Mouse (Mus musculus): ENCODE results near the gene Plagl1.

The Plagl1 gene

DNA sequence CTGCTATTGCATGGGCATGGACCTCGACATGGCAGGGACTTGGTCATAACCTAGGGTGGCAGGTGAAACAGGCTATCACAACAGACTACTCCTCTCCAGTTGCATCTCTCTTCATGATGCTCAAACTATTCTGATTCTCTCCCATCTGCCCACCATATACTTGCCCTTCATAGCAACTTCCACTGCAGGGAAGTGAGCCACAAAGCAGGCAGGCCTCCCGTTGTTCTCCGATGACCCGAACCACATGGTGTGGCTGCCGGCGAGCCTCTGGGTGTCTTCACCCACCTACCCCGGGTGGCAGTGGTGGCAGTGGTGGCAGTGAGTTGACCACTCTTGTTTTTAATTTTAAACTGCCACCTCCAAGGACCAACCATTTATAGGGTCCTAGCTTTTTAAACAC is 75.4 kb downstream of the Plagl1 start:
- no peak for DNase-seq

- DNase-seq: no peak
Observed at GRCm38 (mm10) chr10:13137906-13138305, 77.6 kb downstream of the Plagl1 start.

DNA sequence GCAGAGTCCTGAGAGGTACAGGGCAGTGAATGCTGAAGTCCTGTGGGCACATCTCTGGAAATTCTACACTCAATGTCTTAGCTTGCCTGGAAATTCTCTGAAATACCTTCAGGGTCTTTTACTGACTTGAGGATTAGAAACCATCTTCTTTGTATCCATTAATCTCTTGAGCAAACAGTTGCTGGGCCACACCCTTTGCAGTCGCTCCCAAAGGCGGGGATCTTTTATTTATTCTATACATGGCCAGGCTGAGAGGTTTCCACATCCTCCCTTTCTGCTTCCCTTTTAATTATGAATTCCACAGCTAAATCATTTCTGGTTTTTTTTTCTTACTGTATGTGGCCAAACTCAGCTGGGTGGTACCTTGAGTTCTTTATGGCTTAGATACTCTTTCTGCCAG is 80.1 kb downstream of the Plagl1 start:
- DNase-seq: no peak

DNA sequence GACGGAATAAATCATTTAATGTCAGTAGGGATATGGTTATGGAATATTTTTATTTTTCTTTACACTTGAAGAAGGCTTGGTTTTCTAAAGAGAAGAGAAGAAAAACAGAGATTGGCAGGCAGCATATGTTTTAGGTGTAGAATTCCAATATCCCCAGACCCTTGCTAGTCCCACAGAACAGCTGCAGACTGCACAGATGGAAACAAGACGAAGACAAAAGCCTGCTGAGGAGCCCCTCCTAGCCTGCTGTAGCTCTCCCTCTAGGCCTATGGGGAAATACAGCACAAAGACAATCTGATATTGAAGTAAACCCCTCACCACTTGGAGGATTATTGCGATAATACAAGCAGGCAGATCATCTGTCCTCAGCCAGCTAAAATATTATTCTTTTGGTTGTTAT is 90.1 kb downstream of the Plagl1 start:
- no peak for DNase-seq

GRCm38 (mm10) chr10:13151353-13151752 is 91.0 kb downstream of the Plagl1 start:
- DNase-seq: peak; percentile 29

GRCm38 (mm10) chr10:13152811-13153364 is 92.6 kb downstream of the Plagl1 start:
- DNase-seq: no peak

- DNase-seq: no peak
Observed at GRCm38 (mm10) chr10:13155377-13155776, 95.1 kb downstream of the Plagl1 start.

- DNase-seq: no peak
Observed at GRCm38 (mm10) chr10:13160913-13161312, 100.6 kb downstream of the Plagl1 start.

DNA sequence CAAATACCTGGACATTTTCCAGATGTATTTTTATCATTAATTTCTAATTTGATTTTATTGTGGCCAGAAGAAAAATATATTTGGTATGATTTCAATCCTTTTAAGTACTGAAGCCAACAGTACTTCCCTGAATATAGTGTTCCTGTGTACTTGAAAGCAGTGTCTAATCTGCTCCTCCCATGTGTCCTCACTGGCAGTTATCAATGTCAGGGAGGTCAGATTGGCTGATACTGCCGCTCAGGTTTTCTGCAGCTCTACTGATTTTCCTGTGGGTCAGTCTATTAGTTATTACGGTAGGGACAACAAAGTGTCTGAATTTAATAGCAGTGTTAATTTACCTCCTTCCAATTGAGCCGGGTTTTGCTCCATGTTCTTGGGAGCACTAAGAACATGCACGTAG is 101.7 kb downstream of the Plagl1 start:
- DNase-seq: no peak

- no peak for DNase-seq
Observed at GRCm38 (mm10) chr10:13168461-13168860, 108.2 kb downstream of the Plagl1 start.

- DNase-seq: no peak
Observed at GRCm38 (mm10) chr10:13170739-13171448, 110.6 kb downstream of the Plagl1 start.

DNA sequence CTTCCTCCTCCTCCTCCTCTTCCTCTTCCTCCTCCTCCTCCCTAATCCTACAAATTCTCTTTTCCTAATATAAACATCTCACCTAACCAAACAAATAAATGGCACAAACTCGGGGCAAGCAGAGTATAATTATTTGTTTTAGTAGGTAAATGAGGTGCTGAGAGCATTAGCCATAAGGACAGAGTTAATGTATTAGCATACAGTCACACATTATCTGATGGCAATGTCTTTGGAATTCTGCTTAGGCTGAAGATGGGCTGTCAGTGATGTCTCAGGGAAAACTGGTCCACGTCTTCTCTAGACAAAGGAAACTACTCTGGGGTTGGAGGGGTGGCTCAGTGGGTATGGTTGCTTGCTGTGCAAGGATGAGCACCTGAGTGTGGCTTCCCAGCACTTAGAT is 111.2 kb downstream of the Plagl1 start:
- no peak for DNase-seq

DNA sequence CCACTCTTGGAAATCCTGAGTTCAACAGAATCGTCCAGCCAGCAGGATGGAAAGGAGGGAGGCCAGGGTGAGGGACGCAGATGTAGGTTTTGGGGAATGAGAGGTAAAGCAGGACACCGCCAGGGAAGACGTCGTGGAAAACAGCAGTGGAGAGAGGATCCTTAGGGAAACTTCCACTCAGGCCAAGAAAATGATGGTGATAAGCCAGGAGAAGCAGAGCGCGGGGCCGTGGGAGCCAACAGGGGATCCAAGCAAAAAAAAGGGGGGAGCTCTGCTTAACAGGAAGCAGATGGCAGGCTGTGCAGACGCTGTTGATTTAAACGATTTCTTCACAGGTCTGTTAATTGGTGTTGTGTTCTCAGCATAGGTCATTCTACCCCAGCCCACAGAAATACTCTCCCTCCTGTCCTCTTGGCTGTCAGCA is 112.5 kb downstream of the Plagl1 start:
- no peak for DNase-seq

GRCm38 (mm10) chr10:13175866-13176265 is 115.6 kb downstream of the Plagl1 start:
- no peak for DNase-seq

DNA sequence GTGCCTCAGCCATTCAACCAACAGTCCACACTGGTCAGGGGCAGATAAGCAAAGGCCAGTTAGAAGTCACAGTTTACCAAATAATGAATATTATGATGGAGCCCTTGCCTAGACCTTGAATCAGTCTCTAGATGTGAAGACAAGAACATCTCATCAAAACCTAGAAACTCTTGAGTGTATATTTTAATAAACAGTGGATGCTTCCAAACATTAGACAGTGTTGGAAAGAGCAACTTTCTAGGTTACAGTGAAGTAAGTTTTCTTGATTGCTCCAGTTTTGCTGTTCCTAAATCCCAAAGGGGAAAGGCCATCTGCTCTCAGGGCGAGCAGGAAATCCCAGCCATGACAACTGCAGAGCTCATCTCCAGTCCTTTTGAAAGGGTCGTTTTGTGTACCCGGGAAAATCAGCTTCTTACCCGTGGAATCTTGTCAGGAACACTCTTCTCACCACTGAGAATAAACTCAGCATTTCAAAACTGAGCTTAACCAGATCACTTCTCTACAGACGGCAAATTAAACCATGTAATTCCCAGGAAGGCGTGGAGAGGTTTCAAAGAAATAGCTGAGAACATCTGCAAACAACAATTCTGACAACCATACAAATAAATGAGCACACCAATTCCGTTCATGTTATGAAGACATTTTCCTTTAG is 117.8 kb downstream of the Plagl1 start, which contains the start of gene Zc2hc1b:
TSS of gene Zc2hc1b (minus strand) at position 51 of the 652 bp plus-strand sequence.
- no peak for DNase-seq

DNA sequence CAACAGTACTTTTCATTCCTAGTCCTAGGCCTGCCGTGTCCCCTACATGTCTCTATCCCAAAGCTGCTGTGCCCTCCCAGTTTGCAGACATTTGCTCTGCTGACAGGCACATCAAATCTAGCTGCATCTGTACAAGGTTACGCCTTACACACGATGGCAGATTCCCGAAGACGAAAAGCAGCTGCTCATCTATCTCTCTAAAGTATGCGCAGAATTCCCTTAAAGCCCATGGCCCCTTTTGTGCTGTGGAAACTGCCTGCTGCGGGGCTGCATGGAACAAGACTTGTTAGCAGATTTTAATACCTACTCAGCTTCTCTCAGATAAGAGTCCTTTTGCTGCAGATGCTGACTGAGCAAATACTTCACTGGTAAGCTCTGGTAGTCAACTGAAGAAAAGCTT is 119.9 kb downstream of the Plagl1 start:
- DNase-seq: no peak

All from layer of hippocampus, adult 9-11 months (tissue).